Mouse (Mus musculus): ENCODE data around the gene Smc1b. TPM values are rescaled to one million over a fixed set of nuclear protein-coding genes. Genes with fewer than 3 reads are reported as not detected.

Gene Smc1b
- polyA plus RNA-seq, 1 experiment from 2014 or later = 0.08 TPM

DNA sequence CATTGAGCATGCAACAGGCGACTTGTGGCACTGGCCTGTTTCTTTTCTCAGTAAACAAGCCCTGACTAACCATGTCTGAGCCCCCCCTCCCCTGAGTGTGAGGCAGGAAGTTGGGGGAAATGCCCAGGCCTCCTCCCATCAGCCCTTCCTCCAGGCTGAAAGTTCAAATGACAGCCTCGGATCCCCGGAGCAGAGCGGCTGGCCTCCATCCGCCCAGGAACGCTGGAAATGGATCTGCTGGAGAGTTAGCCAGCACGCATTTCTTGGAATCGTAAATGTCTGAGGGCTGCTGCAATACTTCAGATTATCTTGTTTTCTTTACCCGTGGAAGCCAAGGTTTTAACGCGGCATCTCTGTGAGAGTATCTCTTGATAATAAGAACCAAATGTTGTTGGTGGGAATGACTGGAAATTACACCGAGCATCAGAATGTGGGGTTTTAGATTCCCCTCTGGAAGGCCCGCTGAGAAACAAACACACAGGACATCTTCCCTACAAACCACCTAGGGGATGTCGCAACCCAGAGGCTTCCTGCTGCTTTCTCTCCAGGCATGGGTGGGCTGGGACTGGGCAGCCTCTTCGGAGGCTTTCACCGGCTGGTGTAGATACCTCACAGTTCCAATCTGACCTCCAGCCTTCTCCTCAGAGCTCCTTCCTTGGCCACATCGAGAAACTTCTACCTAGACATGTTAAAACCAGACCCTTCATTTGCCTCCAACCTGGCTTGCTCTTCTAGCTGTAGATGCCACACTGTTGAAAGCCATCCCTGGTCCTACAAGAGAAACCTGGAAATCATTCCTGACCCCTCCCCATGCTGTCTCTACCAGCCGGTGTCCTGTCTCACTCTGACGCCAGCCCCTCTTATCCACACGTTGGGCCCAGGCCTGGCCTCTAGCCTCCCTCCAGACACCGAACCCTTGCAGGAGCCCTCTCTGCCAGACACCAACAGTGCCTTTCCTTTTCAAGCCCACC lies 31.2 kb upstream of the Smc1b start:
- no peak overlapping the region for H3K4me2 ChIP-seq

DNA sequence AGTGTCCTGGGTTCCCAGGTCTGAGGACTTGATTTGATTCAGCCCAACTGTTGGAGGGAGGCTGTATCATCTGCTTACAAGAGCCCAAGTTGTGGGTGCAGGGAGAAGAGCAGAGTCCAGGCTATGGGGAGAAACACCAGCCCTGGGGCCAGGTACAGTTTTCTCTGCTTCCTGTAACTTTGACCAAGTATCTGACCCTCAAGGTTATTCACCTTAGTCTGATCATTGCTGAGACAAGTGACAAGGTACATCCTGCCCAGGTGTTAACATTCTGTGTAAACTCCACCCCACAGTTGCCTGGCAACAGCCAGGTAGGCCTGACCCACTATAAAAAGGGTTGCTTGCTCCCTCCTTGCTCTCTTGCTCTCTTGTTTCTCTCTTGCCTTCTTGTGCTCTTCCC lies 29.7 kb upstream of the Smc1b start:
- no peak for ATAC-seq (ENCODE audit: extremely low read depth, insufficient number of reproducible peaks, low FRiP score, low TSS enrichment)
- H3K27me3 ChIP-seq (replicated peaks) = peaks cover 54% of the 10 kb centered on the region
- no peaks in the 10 kb centered on the region for H3K36me3 ChIP-seq

More for the DNA sequence above, 31.2 kb upstream of the Smc1b start:
- WGBS = 26% methylated on average over 21 of the region's 21 CpGs
- Histone ChIP-seq H3K27ac (replicated peaks) (peak overlapping the region; percentile 58), H3K9ac (peak overlapping the region; percentile 25; the same call in 1 of the 2 replicates), H3K4me3 (no peak overlapping the region), H3K4me1 (peaks cover 34% of the 10 kb centered on the region), H3K9me3 (no peaks in the 10 kb centered on the region), H3K27me3 (replicated peaks) (peaks cover 55% of the 10 kb centered on the region), H3K36me3 (no peaks in the 10 kb centered on the region)
- no peak for ATAC-seq (ENCODE audit: extremely low read depth, insufficient number of reproducible peaks, low FRiP score, low TSS enrichment)

GRCm38 (mm10) chr15:85156198-85156597 lies 24.4 kb upstream of the Smc1b start:
- WGBS = 16% methylated on average over 4 of the region's 4 CpGs
- no peak overlapping the region for H3K4me2 ChIP-seq
- ATAC-seq (ENCODE audit: extremely low read depth, insufficient number of reproducible peaks, low FRiP score, low TSS enrichment) = peak; percentile 42; the same call in 1 of the 2 replicates
- H3K9me3 ChIP-seq = no peaks in the 10 kb centered on the region
- H3K27ac ChIP-seq (replicated peaks) = peak overlapping the region; percentile 71
- H3K36me3 ChIP-seq = no peaks in the 10 kb centered on the region
- H3K27me3 ChIP-seq (replicated peaks) = peaks cover 58% of the 10 kb centered on the region
- peaks cover 39% of the 10 kb centered on the region for H3K4me1 ChIP-seq
- no peak overlapping the region for H3K9ac ChIP-seq
- H3K4me3 ChIP-seq = no peak overlapping the region

More for the DNA sequence above, 29.7 kb upstream of the Smc1b start:
- Histone ChIP-seq H3K9me3 (no peaks in the 10 kb centered on the region), H3K4me2 (no peak overlapping the region), H3K27ac (replicated peaks) (no peak overlapping the region), H3K4me1 (peaks cover 34% of the 10 kb centered on the region), H3K4me3 (no peak overlapping the region), H3K9ac (no peak overlapping the region)

- H3K36me3 ChIP-seq = no peaks in the 10 kb centered on the region
- ATAC-seq (ENCODE audit: extremely low read depth, insufficient number of reproducible peaks, low FRiP score, low TSS enrichment) = no peak
- H3K9me3 ChIP-seq = no peaks in the 10 kb centered on the region
- no peak overlapping the region for H3K4me3 ChIP-seq
- H3K27me3 ChIP-seq (replicated peaks) = peaks cover 59% of the 10 kb centered on the region
- 85% methylated on average over 3 of the region's 3 CpGs for WGBS
- peaks cover 39% of the 10 kb centered on the region for H3K4me1 ChIP-seq
- H3K9ac ChIP-seq = no peak overlapping the region
- H3K27ac ChIP-seq (replicated peaks) = no peak overlapping the region
- no peak overlapping the region for H3K4me2 ChIP-seq
Measured at GRCm38 (mm10) chr15:85154091-85154490, 22.3 kb upstream of the Smc1b start.

- 64% methylated on average over 3 of the region's 3 CpGs for WGBS
- no peak overlapping the region for H3K27ac ChIP-seq (replicated peaks)
Measured at GRCm38 (mm10) chr15:85152577-85152976, 20.8 kb upstream of the Smc1b start.

DNA sequence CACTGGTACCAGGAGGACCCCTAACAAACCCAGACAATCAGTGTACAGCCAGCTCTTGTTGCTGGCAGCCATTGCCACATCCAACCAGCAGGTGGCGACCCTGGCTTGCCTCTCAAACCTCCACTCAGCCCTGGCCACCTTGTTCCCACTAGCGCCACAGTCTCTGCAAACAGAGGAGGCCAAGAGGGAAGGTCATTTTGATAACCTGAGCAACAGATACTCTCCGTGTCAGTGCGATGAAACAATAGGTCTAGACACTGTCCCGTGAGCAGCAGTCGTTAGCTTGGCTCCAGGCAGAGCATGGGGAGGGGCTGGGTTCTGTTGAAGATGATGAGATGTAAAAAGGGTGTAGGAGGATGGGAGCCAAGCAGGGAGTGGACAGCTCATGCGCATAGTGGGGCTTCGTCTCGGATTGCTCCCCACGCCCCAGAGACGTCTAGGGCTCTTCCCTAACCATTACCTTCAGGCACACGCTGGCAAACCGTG lies 19.7 kb upstream of the Smc1b start:
- no peak for ATAC-seq (ENCODE audit: extremely low read depth, insufficient number of reproducible peaks, low FRiP score, low TSS enrichment)
- peaks cover 63% of the 10 kb centered on the region for H3K27me3 ChIP-seq (replicated peaks)

More at GRCm38 (mm10) chr15:85152577-85152976, 20.8 kb upstream of the Smc1b start:
- no peak overlapping the region for H3K9ac ChIP-seq
- H3K9me3 ChIP-seq = no peaks in the 10 kb centered on the region
- H3K27me3 ChIP-seq (replicated peaks) = peaks cover 62% of the 10 kb centered on the region
- ATAC-seq (ENCODE audit: extremely low read depth, insufficient number of reproducible peaks, low FRiP score, low TSS enrichment) = no peak
- H3K4me3 ChIP-seq = no peak overlapping the region
- peaks cover 33% of the 10 kb centered on the region for H3K4me1 ChIP-seq
- no peaks in the 10 kb centered on the region for H3K36me3 ChIP-seq
- H3K4me2 ChIP-seq = no peak overlapping the region

GRCm38 (mm10) chr15:85144249-85144648 lies 12.5 kb upstream of the Smc1b start:
- no peak overlapping the region for H3K4me3 ChIP-seq
- no peak overlapping the region for H3K4me2 ChIP-seq
- WGBS = 88% methylated on average over 5 of the region's 5 CpGs
- no peak overlapping the region for H3K27ac ChIP-seq (replicated peaks)
- H3K27me3 ChIP-seq (replicated peaks) = peaks cover 42% of the 10 kb centered on the region
- ATAC-seq (ENCODE audit: extremely low read depth, insufficient number of reproducible peaks, low FRiP score, low TSS enrichment) = no peak
- no peaks in the 10 kb centered on the region for H3K9me3 ChIP-seq
- H3K9ac ChIP-seq = no peak overlapping the region
- no peaks in the 10 kb centered on the region for H3K36me3 ChIP-seq
- H3K4me1 ChIP-seq = no peaks in the 10 kb centered on the region

More for the DNA sequence above, 19.7 kb upstream of the Smc1b start:
- 18% methylated on average over 13 of the region's 13 CpGs for WGBS
- peaks cover 25% of the 10 kb centered on the region for H3K4me1 ChIP-seq
- H3K4me2 ChIP-seq = peak overlapping the region; percentile 32; the same call in 1 of the 2 replicates
- peak overlapping the region; percentile 3; the same call in 1 of the 2 replicates for H3K9ac ChIP-seq
- no peaks in the 10 kb centered on the region for H3K36me3 ChIP-seq
- no peak overlapping the region for H3K27ac ChIP-seq (replicated peaks)
- H3K4me3 ChIP-seq = no peak overlapping the region
- no peaks in the 10 kb centered on the region for H3K9me3 ChIP-seq

DNA sequence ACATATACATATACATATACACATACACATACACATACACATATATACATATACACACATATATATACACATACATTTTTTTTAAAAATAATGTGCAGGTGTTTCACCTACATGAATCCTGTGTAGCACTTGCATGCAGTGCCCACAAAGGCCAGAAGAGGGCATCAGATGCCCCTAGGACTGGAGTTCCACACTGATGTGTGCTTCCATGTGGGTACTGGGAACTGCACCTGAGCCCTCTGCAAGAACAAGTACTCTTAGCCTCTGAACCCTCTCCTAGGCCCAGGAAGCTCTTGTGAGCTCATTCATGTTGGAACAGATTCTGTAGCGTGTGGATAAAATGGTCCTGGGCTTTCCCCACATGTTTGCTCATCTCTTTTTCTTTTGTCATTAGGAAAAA lies 12.0 kb upstream of the Smc1b start:
- no peak overlapping the region for H3K4me2 ChIP-seq
- H3K36me3 ChIP-seq = no peaks in the 10 kb centered on the region
- H3K27ac ChIP-seq (replicated peaks) = no peak overlapping the region
- H3K4me1 ChIP-seq = no peaks in the 10 kb centered on the region
- no peaks in the 10 kb centered on the region for H3K9me3 ChIP-seq
- H3K27me3 ChIP-seq (replicated peaks) = peaks cover 44% of the 10 kb centered on the region
- no peak overlapping the region for H3K4me3 ChIP-seq
- 95% methylated on average over 1 of the region's 1 CpGs for WGBS
- no peak overlapping the region for H3K9ac ChIP-seq
- no peak for ATAC-seq (ENCODE audit: extremely low read depth, insufficient number of reproducible peaks, low FRiP score, low TSS enrichment)

GRCm38 (mm10) chr15:85143161-85143560 lies 11.4 kb upstream of the Smc1b start:
- H3K4me2 ChIP-seq = no peak overlapping the region
- H3K9me3 ChIP-seq = no peaks in the 10 kb centered on the region
- no peak overlapping the region for H3K27ac ChIP-seq (replicated peaks)
- H3K9ac ChIP-seq = no peak overlapping the region
- no peaks in the 10 kb centered on the region for H3K4me1 ChIP-seq
- no peak overlapping the region for H3K4me3 ChIP-seq
- no peak for ATAC-seq (ENCODE audit: extremely low read depth, insufficient number of reproducible peaks, low FRiP score, low TSS enrichment)
- peaks cover 50% of the 10 kb centered on the region for H3K27me3 ChIP-seq (replicated peaks)
- no peaks in the 10 kb centered on the region for H3K36me3 ChIP-seq
- 80% methylated on average over 11 of the region's 11 CpGs for WGBS

- H3K9ac ChIP-seq = no peak overlapping the region
- peaks cover 47% of the 10 kb centered on the region for H3K27me3 ChIP-seq (replicated peaks)
- no peaks in the 10 kb centered on the region for H3K4me1 ChIP-seq
- WGBS = 54% methylated on average over 2 of the region's 2 CpGs
- no peak for ATAC-seq (ENCODE audit: extremely low read depth, insufficient number of reproducible peaks, low FRiP score, low TSS enrichment)
- H3K27ac ChIP-seq (replicated peaks) = no peak overlapping the region
- no peak overlapping the region for H3K4me2 ChIP-seq
- no peaks in the 10 kb centered on the region for H3K9me3 ChIP-seq
- no peaks in the 10 kb centered on the region for H3K36me3 ChIP-seq
- no peak overlapping the region for H3K4me3 ChIP-seq
Measured at GRCm38 (mm10) chr15:85142441-85142840, 10.7 kb upstream of the Smc1b start.

GRCm38 (mm10) chr15:85141290-85141689 lies 9.5 kb upstream of the Smc1b start:
- no peaks in the 10 kb centered on the region for H3K4me1 ChIP-seq
- no peak overlapping the region for H3K4me3 ChIP-seq
- 83% methylated on average over 10 of the region's 10 CpGs for WGBS
- H3K9me3 ChIP-seq = no peaks in the 10 kb centered on the region
- no peaks in the 10 kb centered on the region for H3K36me3 ChIP-seq
- no peak overlapping the region for H3K4me2 ChIP-seq
- no peak overlapping the region for H3K9ac ChIP-seq
- no peak for ATAC-seq (ENCODE audit: extremely low read depth, insufficient number of reproducible peaks, low FRiP score, low TSS enrichment)
- H3K27me3 ChIP-seq (replicated peaks) = peaks cover 55% of the 10 kb centered on the region
- no peak overlapping the region for H3K27ac ChIP-seq (replicated peaks)

Data from heart, embryonic 13.5 days (tissue).